Mouse (Mus musculus): ENCODE results near the gene Parvb. TPM values are rescaled to one million over a fixed set of nuclear protein-coding genes. Genes with fewer than 3 reads are reported as not detected.

The Parvb gene
- polyA plus RNA-seq, 1 experiment from 2014 or later = 4.8 TPM

- ATAC-seq (ENCODE audit: insufficient number of reproducible peaks, low FRiP score, low TSS enrichment, low read depth) = no peak
- Histone ChIP-seq H3K9ac (no peak overlapping the region), H3K9me3 (replicated peaks) (no peaks in the 10 kb centered on the region), H3K27ac (replicated peaks) (no peak overlapping the region), H3K4me1 (peaks cover 19% of the 10 kb centered on the region), H3K4me3 (replicated peaks) (no peak overlapping the region), H3K4me2 (replicated peaks) (no peak overlapping the region; the same call in 1 of the 2 replicates), H3K27me3 (peaks cover 7% of the 10 kb centered on the region; the same call in 1 of the 2 replicates), H3K36me3 (no peaks in the 10 kb centered on the region)
- 22% methylated on average over 16 of the region's 16 CpGs for WGBS
These were observed 7.2 kb downstream of the Parvb start for GRCm38 (mm10) chr15:84238991-84239401.

- peak; percentile 72 for ATAC-seq (ENCODE audit: insufficient number of reproducible peaks, low FRiP score, low TSS enrichment, low read depth)
- Histone ChIP-seq H3K4me2 (replicated peaks) (no peak overlapping the region), H3K4me3 (replicated peaks) (no peak overlapping the region), H3K27ac (replicated peaks) (0 out of 2 replicates have a peak overlapping the region, but pooled peaks have one; percentile 3), H3K36me3 (no peaks in the 10 kb centered on the region), H3K27me3 (peaks cover 7% of the 10 kb centered on the region; the same call in 1 of the 2 replicates), H3K9ac (no peak overlapping the region), H3K4me1 (peaks cover 19% of the 10 kb centered on the region), H3K9me3 (replicated peaks) (no peaks in the 10 kb centered on the region)
- WGBS = 10% methylated on average over 7 of the region's 7 CpGs
These were observed 9.7 kb downstream of the Parvb start for GRCm38 (mm10) chr15:84241520-84241919.

GRCm38 (mm10) chr15:84245104-84245503 is 13.3 kb downstream of the Parvb start:
- Histone ChIP-seq H3K9me3 (replicated peaks) (no peaks in the 10 kb centered on the region), H3K4me2 (replicated peaks) (no peak overlapping the region), H3K4me1 (peaks cover 9% of the 10 kb centered on the region; the same call in 1 of the 2 replicates), H3K4me3 (replicated peaks) (no peak overlapping the region), H3K36me3 (no peaks in the 10 kb centered on the region), H3K27ac (replicated peaks) (no peak overlapping the region), H3K9ac (no peak overlapping the region), H3K27me3 (no peaks in the 10 kb centered on the region)
- ATAC-seq (ENCODE audit: insufficient number of reproducible peaks, low FRiP score, low TSS enrichment, low read depth) = no peak
- WGBS = 75% methylated on average over 7 of the region's 7 CpGs

GRCm38 (mm10) chr15:84246195-84246594 is 14.4 kb downstream of the Parvb start:
- Histone ChIP-seq H3K4me2 (replicated peaks) (no peak overlapping the region), H3K4me1 (peaks cover 6% of the 10 kb centered on the region), H3K9ac (no peak overlapping the region), H3K4me3 (replicated peaks) (no peak overlapping the region), H3K27ac (replicated peaks) (no peak overlapping the region), H3K36me3 (no peaks in the 10 kb centered on the region), H3K27me3 (no peaks in the 10 kb centered on the region), H3K9me3 (replicated peaks) (no peaks in the 10 kb centered on the region)
- 92% methylated on average over 6 of the region's 6 CpGs for WGBS
- ATAC-seq (ENCODE audit: insufficient number of reproducible peaks, low FRiP score, low TSS enrichment, low read depth) = no peak

GRCm38 (mm10) chr15:84247309-84247708 is 15.5 kb downstream of the Parvb start:
- Histone ChIP-seq H3K27me3 (no peaks in the 10 kb centered on the region), H3K4me2 (replicated peaks) (no peak overlapping the region), H3K4me3 (replicated peaks) (no peak overlapping the region), H3K9me3 (replicated peaks) (no peaks in the 10 kb centered on the region), H3K36me3 (no peaks in the 10 kb centered on the region), H3K4me1 (peaks cover 8% of the 10 kb centered on the region), H3K9ac (no peak overlapping the region), H3K27ac (replicated peaks) (no peak overlapping the region)
- no peak for ATAC-seq (ENCODE audit: insufficient number of reproducible peaks, low FRiP score, low TSS enrichment, low read depth)
- 87% methylated on average over 3 of the region's 3 CpGs for WGBS

- peaks cover 22% of the 10 kb centered on the region for H3K4me1 ChIP-seq
- whole genome bisulfite sequencing = 30% methylated on average over 13 of the region's 13 CpGs
- H3K27me3 ChIP-seq = no peaks in the 10 kb centered on the region
- H3K27ac ChIP-seq (replicated peaks) = 0 out of 2 replicates have a peak overlapping the region, but pooled peaks have one; percentile 31
- H3K9ac ChIP-seq = no peak overlapping the region
- no peak overlapping the region for H3K4me2 ChIP-seq (replicated peaks)
- no peaks in the 10 kb centered on the region for H3K36me3 ChIP-seq
- H3K9me3 ChIP-seq (replicated peaks) = no peaks in the 10 kb centered on the region
- H3K4me3 ChIP-seq (replicated peaks) = no peak overlapping the region
- ATAC-seq (ENCODE audit: insufficient number of reproducible peaks, low FRiP score, low TSS enrichment, low read depth) = peak; percentile 56
These were observed 19.4 kb downstream of the Parvb start for GRCm38 (mm10) chr15:84251227-84251626.

GRCm38 (mm10) chr15:84252645-84253044 is 20.8 kb downstream of the Parvb start:
- Histone ChIP-seq H3K27me3 (no peaks in the 10 kb centered on the region), H3K4me3 (replicated peaks) (no peak overlapping the region), H3K9ac (no peak overlapping the region), H3K4me2 (replicated peaks) (no peak overlapping the region), H3K36me3 (no peaks in the 10 kb centered on the region), H3K27ac (replicated peaks) (no peak overlapping the region), H3K4me1 (peaks cover 22% of the 10 kb centered on the region), H3K9me3 (replicated peaks) (no peaks in the 10 kb centered on the region)
- WGBS = 90% methylated on average over 7 of the region's 7 CpGs
- no peak for ATAC-seq (ENCODE audit: insufficient number of reproducible peaks, low FRiP score, low TSS enrichment, low read depth)

GRCm38 (mm10) chr15:84253757-84254156 is 21.9 kb downstream of the Parvb start:
- Histone ChIP-seq H3K4me3 (replicated peaks) (no peak overlapping the region), H3K36me3 (no peaks in the 10 kb centered on the region), H3K9ac (no peak overlapping the region), H3K27me3 (no peaks in the 10 kb centered on the region; the same call in 1 of the 2 replicates), H3K9me3 (replicated peaks) (no peaks in the 10 kb centered on the region), H3K4me1 (peaks cover 27% of the 10 kb centered on the region), H3K27ac (replicated peaks) (peak overlapping the region; percentile 29; the same call in 1 of the 2 replicates), H3K4me2 (replicated peaks) (no peak overlapping the region)
- no peak for ATAC-seq (ENCODE audit: insufficient number of reproducible peaks, low FRiP score, low TSS enrichment, low read depth)
- 31% methylated on average over 11 of the region's 11 CpGs for WGBS

- Histone ChIP-seq H3K9ac (no peak overlapping the region), H3K4me1 (peaks cover 27% of the 10 kb centered on the region), H3K9me3 (replicated peaks) (no peaks in the 10 kb centered on the region), H3K4me2 (replicated peaks) (no peak overlapping the region), H3K36me3 (no peaks in the 10 kb centered on the region), H3K27ac (replicated peaks) (peak overlapping the region; percentile 29), H3K27me3 (no peaks in the 10 kb centered on the region; the same call in 1 of the 2 replicates), H3K4me3 (replicated peaks) (no peak overlapping the region)
- ATAC-seq (ENCODE audit: insufficient number of reproducible peaks, low FRiP score, low TSS enrichment, low read depth) = no peak
- WGBS = 63% methylated on average over 8 of the region's 8 CpGs
These were observed 22.5 kb downstream of the Parvb start for GRCm38 (mm10) chr15:84254387-84254786.

GRCm38 (mm10) chr15:84256254-84256850 is 24.5 kb downstream of the Parvb start:
- H3K9me3 ChIP-seq (replicated peaks) = no peaks in the 10 kb centered on the region
- H3K27ac ChIP-seq (replicated peaks) = no peak overlapping the region
- peaks cover 35% of the 10 kb centered on the region for H3K4me1 ChIP-seq
- ATAC-seq (ENCODE audit: insufficient number of reproducible peaks, low FRiP score, low TSS enrichment, low read depth) = no peak
- 56% methylated on average over 12 of the region's 12 CpGs for WGBS
- H3K27me3 ChIP-seq = no peaks in the 10 kb centered on the region; the same call in 1 of the 2 replicates
- no peak overlapping the region for H3K4me3 ChIP-seq (replicated peaks)
- H3K4me2 ChIP-seq (replicated peaks) = no peak overlapping the region
- no peaks in the 10 kb centered on the region for H3K36me3 ChIP-seq
- H3K9ac ChIP-seq = no peak overlapping the region

- no peak overlapping the region for H3K4me2 ChIP-seq (replicated peaks)
- ATAC-seq (ENCODE audit: insufficient number of reproducible peaks, low FRiP score, low TSS enrichment, low read depth) = no peak
- WGBS = 91% methylated on average over 5 of the region's 5 CpGs
These were observed 25.0 kb downstream of the Parvb start for GRCm38 (mm10) chr15:84256864-84257263.

More at GRCm38 (mm10) chr15:84256864-84257263, 25.0 kb downstream of the Parvb start:
- Histone ChIP-seq H3K27me3 (peaks cover under 1% of the 10 kb centered on the region; the same call in 1 of the 2 replicates), H3K9ac (no peak overlapping the region), H3K36me3 (no peaks in the 10 kb centered on the region), H3K9me3 (replicated peaks) (no peaks in the 10 kb centered on the region), H3K4me3 (replicated peaks) (no peak overlapping the region), H3K4me1 (peaks cover 29% of the 10 kb centered on the region), H3K27ac (replicated peaks) (no peak overlapping the region)

Data from embryonic facial prominence, embryonic 15.5 days (tissue).